Mouse (Mus musculus) adrenal gland, postnatal 36 days (tissue): ENCODE results near the gene Frat2. TPM values are rescaled to one million over a fixed set of nuclear protein-coding genes. Genes with fewer than 3 reads are reported as not detected.
A peak's percentile ranks its signal among the peaks of the same experiment; 100 is the strongest.

Experiments used
- DNase-seq, 2 experiments: peaks; one replicate each; pipeline ENCODE4 v3.0.0; 2021; ENCODE audit warnings: mixed read lengths in 1 of 2
- total RNA-seq, 2 experiments: library from RNA; stranded (reverse); gene quantifications; 2 replicates each; pipeline ENCODE4 v1.2.3; 2021

Gene Frat2
- total RNA-seq, 2 experiments from 2014 or later = 2.9 to 3.4 TPM

DNA sequence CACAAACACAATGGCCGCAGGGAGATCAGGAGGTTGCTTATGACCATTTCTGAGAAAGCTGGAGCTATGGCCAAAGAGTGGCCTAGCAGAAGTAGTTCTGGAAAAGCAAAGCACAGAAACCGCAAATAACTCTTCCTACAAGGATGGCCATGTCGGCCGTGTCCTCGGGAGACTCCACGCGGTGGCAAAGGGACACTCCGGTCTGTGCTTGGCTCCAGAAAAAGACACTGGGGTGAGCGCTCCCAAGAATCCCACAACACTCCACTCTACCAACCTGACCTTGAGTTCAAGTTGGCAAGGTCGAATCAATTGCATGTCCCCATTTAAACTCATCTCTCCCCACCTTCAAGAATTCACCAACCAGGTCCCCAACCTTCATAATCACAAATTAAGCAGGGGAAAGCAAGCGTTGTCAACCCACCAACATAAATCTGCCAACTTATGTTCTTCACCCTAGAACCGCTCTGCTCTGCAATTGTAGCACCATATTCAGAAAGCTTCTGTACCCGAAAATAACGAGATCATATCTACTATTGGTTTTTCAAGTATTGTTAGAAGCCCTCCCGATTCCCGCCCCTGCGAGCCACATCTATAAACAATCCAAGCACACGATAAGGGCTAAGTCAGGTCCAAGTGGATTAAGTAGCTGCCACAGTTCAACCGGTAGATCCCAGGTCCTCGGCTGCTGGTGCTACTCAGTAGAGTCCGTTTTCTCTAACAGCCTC, 1.4 kb downstream of the Frat2 start:
- peak; percentile 66 to 68 for DNase-seq

DNA sequence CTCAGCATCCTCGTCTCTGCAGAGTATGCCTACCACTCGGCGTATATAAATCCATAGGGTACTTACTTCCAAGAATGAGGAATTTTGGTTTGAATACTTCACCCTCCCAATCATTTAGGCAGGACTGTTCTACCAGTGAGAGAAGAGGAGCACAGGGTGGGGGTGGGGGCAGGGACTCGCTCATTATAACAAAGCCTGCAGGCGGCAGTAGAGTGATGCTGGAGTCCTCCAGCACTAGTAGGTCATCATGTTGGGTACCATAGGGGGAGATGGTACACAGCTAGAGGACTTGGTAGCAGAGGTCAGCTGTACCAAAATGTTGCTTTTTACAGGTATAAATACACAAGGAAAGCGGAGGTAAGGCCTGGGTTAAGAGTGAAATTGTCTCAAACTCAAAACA, 3.6 kb downstream of the Frat2 start:
- no peak for DNase-seq

DNA sequence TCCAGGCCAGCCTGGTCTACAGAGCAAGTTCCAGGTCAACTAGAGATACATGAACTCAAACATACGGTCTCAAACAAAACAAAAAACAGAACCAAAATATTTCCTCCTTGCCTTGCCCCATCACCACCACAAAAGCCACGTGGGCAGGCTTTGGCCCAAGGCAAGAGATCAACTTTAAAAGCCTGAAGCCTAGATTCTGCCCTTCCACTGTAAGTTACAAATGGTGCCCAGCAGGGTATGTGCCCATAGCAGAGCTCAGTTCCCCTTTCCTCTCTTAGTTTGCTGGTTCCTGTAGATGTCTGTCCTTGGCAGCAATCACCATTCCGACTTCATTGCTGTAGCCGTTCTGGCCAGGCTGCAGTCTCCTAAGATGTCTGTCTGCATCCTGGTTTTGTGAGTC, 5.2 kb downstream of the Frat2 start:
- no peak for DNase-seq

DNA sequence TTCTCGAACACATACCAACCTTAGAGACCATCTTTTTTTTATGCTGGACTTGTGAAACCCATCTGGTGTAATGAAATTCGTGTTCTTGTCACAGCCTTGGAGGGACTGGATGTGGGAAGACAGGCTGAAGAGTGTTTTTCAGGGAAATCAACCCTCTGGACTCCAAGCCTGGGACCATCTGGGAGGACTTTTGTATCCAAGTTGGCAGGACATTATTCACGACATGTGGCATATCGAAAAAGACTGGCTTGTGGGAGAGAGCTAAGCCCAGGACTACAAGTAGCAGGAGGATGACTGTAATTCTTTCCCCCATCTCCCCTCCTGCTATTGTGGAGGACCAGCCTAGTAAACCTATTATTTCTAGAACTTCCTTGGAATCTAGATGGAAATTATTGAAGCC, 5.7 kb downstream of the Frat2 start:
- DNase-seq = no peak

DNA sequence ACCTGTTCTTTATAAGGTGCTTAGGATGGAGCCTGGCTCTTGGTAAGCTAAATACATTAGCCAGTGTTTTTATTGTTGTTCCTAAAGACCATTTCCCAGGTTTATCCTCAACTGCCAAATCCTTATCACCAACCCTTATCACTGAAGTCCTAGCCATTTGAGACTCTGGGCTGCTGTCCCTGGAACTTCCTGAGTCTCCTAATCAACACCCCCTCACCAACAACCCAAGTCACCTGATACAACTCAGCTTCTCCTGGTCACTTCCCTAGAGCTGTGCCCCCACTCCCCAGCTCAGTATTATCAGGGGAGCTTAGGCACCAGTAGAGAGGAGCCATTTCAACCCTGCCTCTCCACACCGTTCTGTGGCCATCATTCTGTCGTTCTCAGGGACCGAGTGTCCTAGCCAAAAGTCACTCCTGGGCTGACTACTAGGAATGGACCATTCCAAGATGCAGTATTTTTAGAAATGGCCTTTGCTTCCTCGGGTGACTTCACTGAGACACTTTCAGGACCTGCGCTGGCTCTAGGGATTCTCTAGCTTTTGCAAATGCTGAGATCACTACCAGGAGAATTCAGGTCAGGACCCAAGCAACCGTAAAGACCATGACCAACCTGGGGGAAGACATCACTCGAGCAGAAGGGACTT, 6.7 kb downstream of the Frat2 start:
- DNase-seq = no peak

DNA sequence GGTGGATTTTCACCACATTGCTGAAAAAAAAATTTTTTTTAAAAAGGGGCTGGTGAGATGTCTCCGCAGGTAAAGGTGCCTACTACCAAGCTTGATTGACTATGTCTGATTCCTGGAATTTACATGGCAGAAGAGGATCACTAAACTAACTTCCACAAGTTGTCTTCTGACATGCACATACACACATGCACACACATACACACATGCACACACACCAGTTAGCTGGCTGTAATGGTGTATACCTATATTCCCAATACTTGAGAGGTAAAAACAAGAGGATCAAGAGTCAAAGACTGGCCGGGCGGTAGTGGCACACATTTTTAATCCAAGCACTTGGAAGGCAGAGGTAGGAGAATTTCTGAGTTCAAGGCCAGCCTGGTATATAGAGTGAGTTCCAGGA, 8.2 kb downstream of the Frat2 start:
- no peak for DNase-seq

DNA sequence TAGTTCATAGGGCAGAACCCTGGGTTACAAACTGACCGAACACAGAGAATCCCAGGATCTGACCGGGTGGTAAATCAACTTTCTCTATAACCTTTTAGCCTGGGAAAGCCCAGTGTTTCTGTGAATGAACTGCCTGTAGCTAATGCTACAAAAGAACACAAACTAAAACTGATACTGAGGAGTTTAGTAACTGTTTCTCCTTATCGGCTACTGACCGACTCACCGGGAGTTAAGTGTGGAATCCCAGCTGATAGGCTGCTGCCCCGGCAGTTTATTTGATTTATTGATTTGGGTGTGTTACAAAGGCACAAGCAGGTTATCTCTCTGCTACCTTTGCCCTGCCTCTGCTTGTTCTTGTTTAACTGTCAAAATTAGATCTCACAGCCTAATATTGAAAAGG, 9.1 kb downstream of the Frat2 start:
- no peak for DNase-seq

DNA sequence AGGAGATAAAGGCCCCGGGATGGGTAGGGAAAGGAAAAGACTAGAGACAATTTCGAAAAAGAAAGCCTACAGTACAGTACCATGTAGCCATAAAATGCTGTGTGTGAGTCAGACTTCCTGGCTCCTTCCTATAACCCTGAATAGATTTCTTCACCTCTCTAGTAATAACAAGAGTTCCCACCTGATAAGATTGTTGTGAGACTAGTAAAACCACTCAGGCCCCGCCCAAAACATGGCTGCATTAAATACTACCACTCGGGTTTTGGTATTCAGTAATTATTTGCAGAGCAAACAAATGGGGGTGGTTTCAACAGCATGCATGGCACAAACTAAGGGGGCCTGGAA, 10.0 kb downstream of the Frat2 start:
- no peak for DNase-seq

DNA sequence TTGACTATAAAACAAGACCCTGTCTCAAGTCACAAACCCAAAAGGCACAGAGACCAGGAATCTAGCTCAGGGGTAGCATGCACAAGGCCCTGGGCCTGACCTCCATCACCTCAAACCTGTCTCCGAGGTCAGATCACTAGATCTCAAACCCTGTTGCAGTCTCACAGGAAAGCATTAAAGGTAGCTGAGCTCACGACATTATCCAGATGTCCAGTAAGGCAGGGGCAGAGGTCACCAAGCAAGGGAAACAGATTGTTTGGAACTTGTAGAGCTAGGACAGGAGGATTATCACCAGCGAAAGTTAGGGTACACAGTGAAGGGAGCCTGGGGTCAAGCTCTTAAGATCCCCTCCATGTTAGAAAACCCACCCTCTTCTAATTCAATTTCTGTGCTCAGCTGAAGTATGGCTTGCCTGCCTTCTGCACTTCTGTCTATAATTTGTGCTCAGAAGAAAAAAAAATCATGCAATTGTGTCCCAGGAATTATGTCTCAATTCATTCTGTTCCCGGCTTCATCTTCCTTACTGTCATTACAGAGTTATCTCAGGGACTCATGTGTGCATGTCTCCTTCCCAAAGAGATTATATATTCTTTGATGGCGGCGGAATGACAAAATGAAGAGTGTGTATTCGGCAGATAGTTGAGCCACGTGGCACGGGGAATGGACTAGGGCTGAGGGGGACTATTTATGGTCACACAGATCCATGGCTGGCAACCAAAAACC, 10.6 kb downstream of the Frat2 start:
- no peak for DNase-seq

DNA sequence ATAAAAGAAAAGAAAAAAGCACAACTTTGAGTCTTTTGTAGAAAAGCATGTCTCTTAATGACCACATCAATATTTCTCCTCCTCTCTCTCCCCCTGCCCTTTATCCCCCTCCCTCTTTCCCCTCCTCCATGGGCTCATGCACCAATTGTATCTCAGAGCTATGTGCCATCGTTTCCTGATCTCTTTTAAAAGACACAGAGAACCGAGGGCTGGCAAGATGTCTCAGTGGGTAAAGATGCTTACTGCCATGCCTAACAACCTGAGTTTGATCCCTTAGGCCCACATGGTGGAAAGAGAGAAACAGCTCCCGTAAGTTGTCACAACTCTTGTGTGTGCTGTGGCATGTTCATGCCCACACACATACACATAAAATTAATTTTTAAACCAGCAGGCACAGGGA, 11.2 kb downstream of the Frat2 start:
- DNase-seq = no peak

DNA sequence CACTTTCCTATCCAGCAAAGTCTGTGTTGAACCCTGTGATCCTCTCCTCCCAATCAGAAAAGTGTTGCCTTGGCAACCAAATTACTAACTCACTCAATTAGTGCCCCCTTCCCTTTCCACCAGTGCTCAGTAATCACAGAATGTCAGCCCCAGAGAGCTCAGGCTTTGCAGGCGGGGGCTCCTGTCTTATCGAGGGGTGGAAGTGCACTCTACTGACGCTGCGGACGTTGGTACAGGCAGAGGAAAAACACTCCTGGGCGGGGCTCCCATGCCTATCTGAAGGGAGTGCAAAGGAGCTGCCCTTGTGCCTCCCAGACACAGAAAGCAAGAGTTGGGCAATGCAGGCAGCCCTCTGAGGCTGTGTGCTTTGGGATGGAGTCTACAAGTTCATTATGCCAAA, 12.1 kb downstream of the Frat2 start:
- peak; percentile 51 to 56 for DNase-seq

DNA sequence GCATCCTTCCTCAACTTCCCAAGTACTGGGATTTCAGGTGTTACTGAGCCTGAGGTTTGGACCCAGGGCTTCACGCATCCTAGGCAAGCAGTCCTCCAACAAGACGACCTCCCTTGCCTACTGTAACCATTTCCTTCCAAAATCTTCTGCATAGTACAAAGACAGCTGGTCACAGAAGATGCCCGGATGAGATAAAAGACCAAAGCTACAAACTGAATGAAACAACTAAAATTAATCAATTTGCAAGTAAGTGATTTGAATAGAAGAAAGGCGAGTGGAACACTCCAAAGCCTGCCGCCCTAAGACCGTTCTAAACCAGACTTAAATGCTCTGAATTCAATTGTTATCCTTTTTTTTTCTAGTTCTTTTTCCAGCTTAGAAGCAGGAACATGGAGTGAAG, 12.5 kb downstream of the Frat2 start:
- DNase-seq = no peak

DNA sequence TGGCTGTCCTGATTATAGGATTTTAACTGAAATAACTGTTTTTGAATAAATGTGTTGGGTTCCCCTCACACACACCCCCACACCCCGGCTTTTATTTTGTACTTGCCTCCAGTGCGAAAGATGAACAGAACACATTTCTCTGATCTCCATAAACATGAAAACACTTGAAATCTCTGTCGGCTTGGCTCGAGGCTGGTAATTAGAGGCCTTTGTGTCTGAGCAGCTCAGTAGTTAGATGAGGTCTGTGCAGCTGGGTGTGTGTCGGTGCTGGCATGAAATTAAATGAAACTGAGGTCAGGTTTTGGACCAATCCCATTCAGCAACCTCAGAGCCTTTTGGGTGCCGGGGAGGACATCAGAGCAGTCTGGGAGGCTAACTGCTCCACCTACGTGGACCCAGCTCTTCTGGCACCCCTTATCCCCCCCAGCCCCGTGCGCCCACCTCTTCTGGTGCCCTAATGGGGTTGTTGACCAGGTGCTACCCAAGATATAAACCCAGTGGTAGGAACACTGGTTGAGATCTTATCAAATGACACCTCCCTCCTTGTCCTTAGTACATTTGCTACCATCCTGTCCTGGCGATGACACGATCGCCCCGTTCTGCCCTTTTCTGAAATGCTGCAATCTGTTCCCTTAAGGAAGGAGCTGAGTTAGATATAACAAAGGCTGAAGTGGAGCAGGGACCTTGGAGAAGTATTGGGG, 15.3 kb downstream of the Frat2 start:
- DNase-seq = no peak

DNA sequence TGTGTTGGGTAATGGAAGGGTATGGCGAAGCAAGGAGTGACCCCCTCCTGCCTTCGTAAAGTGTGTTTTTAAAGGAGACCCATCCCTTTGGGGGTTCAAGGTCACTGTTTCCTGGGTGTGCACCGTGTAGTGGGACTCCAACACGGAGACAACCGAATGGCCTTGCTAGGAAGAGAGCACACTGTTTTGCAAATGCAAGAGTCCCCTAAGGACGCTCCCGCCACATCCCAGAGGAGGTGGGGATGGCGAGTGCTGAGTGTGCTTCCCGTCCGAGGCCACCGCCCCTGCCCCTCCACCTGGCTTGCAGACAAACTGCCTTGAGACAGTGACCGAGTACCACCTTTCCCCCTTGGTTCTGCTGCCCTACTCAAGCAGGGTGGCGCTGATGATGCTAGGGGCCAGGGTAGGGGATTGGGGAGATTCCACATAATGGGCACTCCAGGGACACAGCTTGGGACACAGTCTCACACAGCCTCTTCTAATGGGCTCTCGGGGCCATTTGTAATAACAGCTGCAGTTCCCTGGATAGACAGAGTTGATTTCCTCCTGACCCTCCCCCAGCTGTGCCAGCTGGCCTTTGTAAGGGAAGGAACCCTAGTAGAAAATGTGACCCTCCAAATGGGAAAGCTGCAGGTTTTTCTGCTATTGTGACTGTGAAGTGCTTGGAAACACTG, 16.1 kb downstream of the Frat2 start:
- DNase-seq = peak in 1 of 2 experiments; percentile 3

DNA sequence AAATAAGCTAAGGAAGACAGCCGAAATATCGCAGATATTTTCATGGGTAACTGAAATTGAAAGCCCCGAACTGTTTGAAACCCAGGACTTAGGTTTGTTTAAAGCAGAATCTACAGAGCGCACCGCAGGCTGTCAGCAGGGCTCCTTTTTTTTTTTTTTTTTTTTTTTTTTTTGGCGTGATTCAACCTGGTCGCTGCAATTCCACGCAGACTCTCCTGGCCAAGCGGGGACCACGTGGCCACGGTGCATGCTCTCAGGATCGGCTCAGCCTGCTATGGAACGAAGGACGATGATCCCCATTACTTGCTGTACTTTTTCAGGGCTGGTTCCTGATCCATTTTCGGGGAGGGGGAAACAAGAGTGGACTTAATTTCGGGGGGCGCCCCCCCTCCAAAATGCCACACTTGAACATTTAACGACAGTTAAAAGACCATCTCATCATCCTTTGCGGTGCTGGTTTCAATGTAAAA, 16.8 kb downstream of the Frat2 start:
- peak; percentile 74 to 78 for DNase-seq

DNA sequence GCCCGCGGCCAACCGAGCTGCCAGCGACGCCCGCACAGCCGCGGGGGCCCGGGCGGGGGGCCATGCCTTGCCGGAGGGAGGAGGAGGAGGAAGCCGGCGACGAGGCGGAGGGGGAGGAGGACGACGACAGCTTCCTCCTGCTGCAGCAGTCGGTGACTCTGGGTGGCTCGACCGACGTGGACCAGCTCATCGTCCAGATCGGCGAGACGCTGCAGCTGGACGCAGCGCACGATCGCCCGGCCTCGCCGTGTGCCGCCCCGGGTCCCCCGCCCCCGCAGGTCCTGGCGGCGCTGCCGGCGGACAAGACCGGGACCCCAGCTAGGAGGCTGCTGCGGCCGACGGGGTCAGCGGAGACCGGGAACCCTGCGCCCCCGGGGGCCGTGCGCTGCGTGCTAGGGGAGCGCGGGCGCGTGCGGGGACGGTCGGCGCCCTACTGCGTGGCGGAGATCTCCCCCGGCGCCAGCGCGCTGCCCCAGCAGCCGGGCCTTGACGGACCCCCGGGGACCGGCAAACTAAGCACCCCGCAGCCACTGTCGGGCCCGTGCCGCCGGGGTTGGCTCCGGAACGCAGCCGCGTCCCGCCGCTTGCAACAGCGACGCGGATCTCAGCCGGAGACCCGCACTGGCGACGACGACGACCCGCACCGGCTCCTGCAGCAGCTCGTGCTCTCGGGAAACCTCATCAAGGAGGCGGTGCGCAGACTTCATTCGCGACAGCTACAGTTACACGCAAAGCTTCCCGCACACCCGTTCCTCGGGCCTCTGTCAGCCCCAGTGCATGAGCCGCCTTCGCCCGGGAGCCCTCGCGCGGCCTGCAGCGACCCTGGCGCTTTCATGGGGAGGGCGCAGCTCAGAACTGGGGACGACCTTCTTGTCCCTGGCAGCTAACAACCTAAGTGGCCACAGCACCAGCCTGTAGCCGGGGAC, 17.6 kb downstream of the Frat2 start:
- DNase-seq = peak; percentile 58 to 82

DNA sequence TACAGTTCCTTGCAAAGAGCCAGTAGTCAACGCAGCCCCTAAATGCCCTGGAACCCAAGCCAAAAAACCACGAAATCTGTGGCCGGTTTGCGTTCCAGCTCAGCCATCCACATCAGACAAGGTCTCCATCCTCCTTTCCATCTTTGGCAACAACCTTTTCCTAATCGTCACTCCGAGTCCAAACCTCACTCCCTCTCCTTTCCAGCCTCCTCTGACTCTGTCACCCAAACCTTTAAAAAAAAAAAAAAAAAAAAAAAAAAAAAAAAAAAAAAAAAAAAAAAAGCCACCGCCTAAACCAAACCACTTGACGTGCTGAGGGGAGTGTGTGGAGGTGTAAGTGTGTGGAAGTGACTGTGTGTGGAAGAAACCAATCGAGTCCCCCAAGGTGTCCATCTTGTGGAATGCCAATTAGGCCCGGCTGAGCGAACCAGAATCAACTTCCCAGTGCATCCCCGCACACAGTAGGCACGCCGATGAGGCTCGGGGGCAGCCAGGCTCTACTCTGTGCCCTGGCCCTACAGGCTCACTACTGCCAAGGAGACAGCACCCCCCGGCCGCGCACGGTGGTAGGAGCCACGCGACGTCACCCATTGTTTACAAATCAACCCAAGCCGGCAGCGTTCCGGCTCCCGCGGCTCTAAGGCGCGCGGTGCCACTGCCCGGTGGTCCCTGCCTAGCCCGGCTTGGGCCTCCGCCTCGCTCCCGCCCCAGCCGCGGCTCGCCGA, 18.4 kb downstream of the Frat2 start, which contains the start of gene Frat1:
Frat1 (plus strand) TSS at position 590 of the 725 bp plus-strand sequence.
- DNase-seq = peak; percentile 87 to 90

DNA sequence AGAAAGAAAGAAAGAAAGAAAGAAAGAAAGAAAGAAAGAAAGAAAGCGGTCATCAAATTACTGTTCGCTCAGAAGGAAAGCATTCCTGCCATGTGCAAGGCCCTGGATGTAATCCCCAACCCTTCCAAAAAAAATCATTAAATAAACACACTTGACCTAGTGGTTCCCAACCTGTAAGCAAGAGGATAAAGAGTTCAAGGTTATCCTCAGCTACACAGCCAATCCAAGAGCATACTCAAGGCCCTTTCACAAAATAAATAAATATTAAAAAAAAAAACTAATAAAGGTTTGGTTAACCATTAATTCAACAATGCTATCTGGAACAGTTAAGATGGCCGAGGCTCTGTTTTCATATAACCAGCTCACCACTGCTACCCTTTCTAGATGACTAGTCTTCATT, 19.0 kb downstream of the Frat2 start:
- DNase-seq = no peak

DNA sequence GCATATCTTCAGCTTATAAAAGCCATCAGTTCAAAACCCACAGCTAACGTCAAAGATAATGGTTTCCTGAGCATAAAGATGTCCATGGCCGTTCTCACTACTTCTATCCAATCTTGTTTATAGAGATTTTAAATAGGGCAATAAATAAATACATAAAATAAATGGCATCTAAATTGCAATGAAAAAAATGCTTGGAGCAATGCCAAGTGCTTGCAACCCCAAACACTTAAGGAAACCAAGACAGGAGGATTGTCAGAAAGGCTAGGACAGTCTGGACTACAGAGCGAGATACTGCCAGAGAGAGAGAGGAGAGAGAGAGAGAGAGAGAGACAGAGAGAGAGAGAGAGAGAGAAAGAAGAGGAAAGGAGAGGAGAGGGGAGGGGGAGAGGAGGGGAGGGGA, 21.4 kb downstream of the Frat2 start:
- no peak for DNase-seq

DNA sequence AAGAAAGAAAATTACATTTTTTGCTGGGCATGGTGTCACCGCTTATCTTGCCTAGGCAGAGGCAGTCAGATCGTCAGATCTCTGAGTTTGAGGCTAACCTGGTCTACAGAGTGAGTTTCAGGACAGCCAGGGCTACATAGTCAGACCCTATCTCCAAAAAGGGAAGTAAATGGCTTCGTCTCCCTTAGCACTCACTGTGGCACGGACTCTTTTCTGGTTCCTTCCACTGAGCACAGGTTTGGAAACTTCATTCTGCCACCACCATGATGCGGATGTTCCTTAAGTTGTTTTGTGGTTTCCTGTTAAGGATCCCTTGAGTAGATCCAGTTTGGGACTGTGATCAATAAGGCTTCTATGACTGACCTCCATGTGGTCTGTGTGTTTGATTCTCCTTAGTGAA, 23.0 kb downstream of the Frat2 start:
- no peak for DNase-seq
